Mouse (Mus musculus) liver, postnatal 0 days (tissue): ENCODE results near the gene Ndrg2. TPM values are rescaled to one million over a fixed set of nuclear protein-coding genes. Genes with fewer than 3 reads are reported as not detected.

ENCODE experiments used
- ATAC-seq: fragments of 200-750 bp; cut with Nextera tagmentation; 2 replicates; pipeline ENCODE4 v1.8.0; 2017; ENCODE audit warnings: mild to moderate bottlenecking, moderate library complexity
- DNase-seq: peaks from one replicate; pipeline ENCODE4 v3.0.0-alpha.2; 2016
- H3K27ac ChIP-seq: fragments of 300-500 bp; sonication (generic); 2 replicates; pipeline ENCODE4 v1.5.1; 2014; ENCODE audit warnings: antibody characterized with exemption, moderate library complexity, mild to moderate bottlenecking, low read depth
- H3K27me3 ChIP-seq: fragments of 300-500 bp; sonication (generic); 2 replicates; pipeline ENCODE4 v1.6.1; 2014; ENCODE audit warnings: low read length, control low read depth, mixed read lengths; ENCODE audit not compliant: insufficient read depth
- H3K36me3 ChIP-seq: fragments of 300-500 bp; sonication (generic); replicated peaks from 2 replicates; pipeline ENCODE4 v1.6.1; 2014; ENCODE audit warnings: mild to moderate bottlenecking, control low read depth, low read length, moderate library complexity, mixed read lengths; ENCODE audit not compliant: insufficient read depth
- H3K4me1 ChIP-seq: fragments of 300-500 bp; sonication (generic); 2 replicates; pipeline ENCODE4 v1.6.1; 2014; ENCODE audit warnings: antibody characterized with exemption, mild to moderate bottlenecking, control low read depth; ENCODE audit not compliant: insufficient read depth
- H3K4me2 ChIP-seq: fragments of 300-500 bp; sonication (generic); 2 replicates; pipeline ENCODE4 v1.6.1; 2014; ENCODE audit warnings: low read depth, mild to moderate bottlenecking, low read length, moderate library complexity, mixed read lengths
- H3K4me3 ChIP-seq: fragments of 300-500 bp; sonication (generic); 2 replicates; pipeline ENCODE4 v1.5.1; 2014; ENCODE audit warnings: low read depth, low read length
- H3K9ac ChIP-seq: fragments of 300-500 bp; sonication (generic); replicated peaks from 2 replicates; pipeline ENCODE4 v1.6.1; 2014; ENCODE audit warnings: mild to moderate bottlenecking, moderate library complexity
- H3K9me3 ChIP-seq: fragments of 300-500 bp; sonication (generic); 2 replicates; pipeline ENCODE4 v1.6.1; 2016; ENCODE audit warnings: mild to moderate bottlenecking, control low read depth, low read length, mixed read lengths
- CTCF ChIP-seq: sonication (generic); IDR thresholded peaks from 2 replicates; pipeline ENCODE4 v1.5.1; 2016; ENCODE audit warnings: antibody characterized with exemption, low read depth
- EP300 ChIP-seq: IDR thresholded peaks from 2 replicates; pipeline ENCODE4 v1.6.1; 2016; ENCODE audit warnings: antibody characterized with exemption, low read depth, mild to moderate bottlenecking
- WGBS: fragments of 180-500 bp; shearing (Covaris S2); extraction: QIAGEN DNeasy Blood & Tissue Kit; methylation state at CpG from one replicate; pipeline ENCODE4 v1.1.7; 2014; ENCODE audit not compliant: insufficient replicate concordance; 5-methylcytosine and 5-hydroxymethylcytosine counted together
- polyA plus RNA-seq: library from polyadenylated mRNA; unstranded; fragments of >200 nt; fragmentation: Nextera tagmentation; extraction: Ambion mirVana; gene quantifications from 2 replicates; pipeline ENCODE4 v1.2.1, GENCODE M21; 2015

Ndrg2 gene
- polyA plus RNA-seq, 1 experiment from 2014 or later = 346 TPM

DNA sequence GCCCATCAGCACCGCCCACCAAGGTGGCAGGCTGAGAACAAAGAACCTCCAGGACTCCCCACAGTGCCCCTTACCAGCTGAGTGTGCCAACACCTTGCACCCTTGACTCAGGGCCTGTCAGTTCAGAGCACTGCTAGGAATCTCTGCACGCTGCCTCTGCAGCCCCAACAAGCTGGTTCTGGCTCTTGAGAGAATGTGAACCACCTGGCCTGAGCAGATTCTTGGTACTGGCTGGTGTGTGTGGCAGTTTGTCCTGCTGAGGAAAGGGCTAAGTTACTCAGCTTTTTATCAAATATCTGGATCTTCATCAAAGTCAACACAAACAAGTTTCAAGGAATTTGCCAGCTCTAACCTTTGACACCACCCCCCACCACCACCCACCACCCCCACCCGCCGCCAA lies 9.5 kb upstream of the Ndrg2 start:
- TF ChIP-seq EP300 (no peak), CTCF (no peak)
- WGBS = 71% methylated on average over 4 of the region's 4 CpGs
- H3K4me2 ChIP-seq = no peak overlapping the region
- ATAC-seq = no peak
- H3K9me3 ChIP-seq = no peaks in the 10 kb centered on the region
- H3K4me1 ChIP-seq = peaks cover 12% of the 10 kb centered on the region
- no peak overlapping the region for H3K9ac ChIP-seq
- no peaks in the 10 kb centered on the region for H3K27me3 ChIP-seq
- no peak for DNase-seq
- no peaks in the 10 kb centered on the region for H3K36me3 ChIP-seq
- no peak overlapping the region for H3K27ac ChIP-seq
- no peak overlapping the region for H3K4me3 ChIP-seq

DNA sequence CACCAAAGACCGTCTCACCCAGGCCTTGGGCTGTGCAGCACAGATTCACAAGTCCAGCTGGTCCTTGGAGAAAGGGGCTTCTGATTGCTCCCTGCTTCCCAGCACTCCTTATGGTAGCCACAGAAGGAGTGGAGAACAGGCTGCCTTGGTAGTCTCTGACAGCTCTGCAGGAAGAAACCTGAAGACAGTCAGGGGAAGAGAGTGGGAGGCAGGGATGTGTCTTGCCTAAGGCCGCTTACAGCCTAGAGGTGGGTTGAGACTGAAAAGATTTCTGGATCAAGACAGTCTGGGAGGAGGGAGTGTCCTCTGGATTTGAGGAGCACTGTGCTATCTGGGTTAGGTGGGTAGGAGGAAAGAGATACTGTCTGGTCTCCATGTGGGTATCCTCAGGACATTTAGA lies 9.0 kb upstream of the Ndrg2 start:
- Histone ChIP-seq H3K4me1 (peaks cover 12% of the 10 kb centered on the region), H3K9ac (no peak overlapping the region), H3K36me3 (no peaks in the 10 kb centered on the region), H3K4me2 (no peak overlapping the region), H3K27ac (no peak overlapping the region), H3K9me3 (no peaks in the 10 kb centered on the region), H3K27me3 (no peaks in the 10 kb centered on the region), H3K4me3 (no peak overlapping the region)
- no peak for DNase-seq
- 69% methylated on average over 2 of the region's 2 CpGs for WGBS
- TF ChIP-seq CTCF = no peak
- no peak for TF ChIP-seq EP300
- no peak for ATAC-seq

DNA sequence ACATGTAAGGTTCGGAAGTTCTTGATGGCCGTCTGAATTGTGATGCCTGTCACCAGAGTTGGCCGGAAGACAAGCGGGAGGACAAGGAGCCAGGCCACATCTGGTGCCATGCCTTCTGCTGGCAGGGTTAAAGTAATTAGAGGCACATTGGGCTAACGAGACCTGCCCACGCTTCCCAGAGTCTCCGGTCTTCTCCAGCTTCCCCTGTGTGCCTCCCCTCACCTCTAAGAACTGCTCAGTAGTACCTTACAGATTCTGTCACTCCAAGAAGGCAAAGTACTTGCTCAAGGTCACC lies 8.6 kb upstream of the Ndrg2 start, which contains the start of gene Rnase13:
TSS of gene Rnase13 (minus strand) at position 203 of the 295 bp plus-strand sequence.
- no peaks in the 10 kb centered on the region for H3K36me3 ChIP-seq
- no peak within 1 kb of the TSS for H3K4me3 ChIP-seq
- ATAC-seq (no peak), DNase-seq (no peak)
- no peak for TF ChIP-seq EP300
- no peak for TF ChIP-seq CTCF
- H3K9ac ChIP-seq = no peak within 1 kb of the TSS
- peaks cover 12% of the 10 kb centered on the region for H3K4me1 ChIP-seq
- H3K9me3 ChIP-seq = no peaks in the 10 kb centered on the region
- no peak within 1 kb of the TSS for H3K4me2 ChIP-seq
- H3K27ac ChIP-seq = peak within 1 kb of the TSS; percentile 34; the same call in 1 of the 2 replicates
- no peaks in the 10 kb centered on the region for H3K27me3 ChIP-seq
- 84% methylated on average over 7 of the region's 7 CpGs for WGBS

DNA sequence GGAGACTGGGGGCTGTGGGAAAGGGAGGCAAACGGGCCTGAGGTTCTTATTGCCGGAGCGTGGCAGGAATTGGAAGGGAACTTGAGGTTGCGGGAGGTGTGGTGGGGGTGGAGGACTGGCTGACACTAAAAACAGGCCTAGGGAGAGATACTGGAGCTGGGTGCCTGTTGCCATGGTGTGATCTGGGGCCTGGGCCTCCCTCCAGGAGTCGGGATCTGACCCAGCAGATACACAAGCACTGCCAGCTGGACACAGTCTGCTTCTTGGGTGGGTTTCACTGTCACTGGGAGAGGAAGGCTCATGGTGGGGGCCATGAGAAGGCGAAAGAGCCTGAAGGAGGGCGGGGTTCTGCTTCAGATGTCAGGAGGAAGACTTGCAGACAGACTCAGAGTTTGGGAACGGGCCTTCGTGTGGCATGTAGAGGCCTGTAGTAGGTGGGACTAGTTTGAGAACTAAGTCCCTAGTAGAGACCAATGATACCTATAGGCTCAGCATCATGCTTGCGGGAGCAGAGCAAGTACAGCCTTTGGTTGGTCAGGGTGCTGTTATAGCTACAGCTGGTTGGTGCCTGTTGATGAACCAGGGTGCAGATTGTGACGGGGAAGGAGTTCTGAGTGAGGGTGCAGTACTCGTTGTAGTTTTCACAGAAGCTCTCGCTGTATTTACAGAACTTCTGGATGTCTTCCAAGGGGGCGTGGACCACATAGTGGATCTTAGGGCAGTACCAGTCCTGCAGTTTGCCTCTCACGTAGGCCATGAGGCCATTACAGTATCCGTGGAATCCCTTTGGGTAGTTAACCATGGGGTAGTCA lies 8.0 kb upstream of the Ndrg2 start:
- H3K9me3 ChIP-seq = no peaks in the 10 kb centered on the region
- no peaks in the 10 kb centered on the region for H3K36me3 ChIP-seq
- H3K4me3 ChIP-seq = no peak overlapping the region
- H3K4me2 ChIP-seq = no peak overlapping the region
- 68% methylated on average over 16 of the region's 16 CpGs for WGBS
- ATAC-seq (no peak), DNase-seq (no peak)
- TF ChIP-seq EP300 (no peak), CTCF (no peak)
- no peaks in the 10 kb centered on the region for H3K27me3 ChIP-seq
- peaks cover 12% of the 10 kb centered on the region for H3K4me1 ChIP-seq
- H3K27ac ChIP-seq = peak overlapping the region; percentile 34; the same call in 1 of the 2 replicates
- H3K9ac ChIP-seq = no peak overlapping the region

DNA sequence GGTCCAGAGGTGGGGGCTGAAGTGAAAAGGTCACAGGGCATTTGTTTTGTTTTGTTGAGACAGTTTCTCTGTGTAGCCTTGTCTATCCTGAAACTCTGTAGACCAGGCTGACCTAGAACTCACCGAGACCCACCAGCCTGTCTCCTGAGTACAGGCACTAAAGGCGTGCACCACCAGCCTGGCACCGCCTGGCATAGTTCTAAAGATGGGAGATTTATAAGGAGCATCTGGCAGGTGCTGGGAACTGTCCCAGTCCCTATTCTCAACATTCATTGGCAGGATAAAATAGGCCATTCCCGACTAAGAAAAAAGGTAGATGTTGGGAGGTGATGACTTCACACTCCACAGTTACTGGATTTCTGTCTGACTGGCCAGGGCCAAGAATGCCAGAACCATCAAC lies 5.0 kb upstream of the Ndrg2 start:
- Histone ChIP-seq H3K4me1 (peaks cover 21% of the 10 kb centered on the region), H3K4me2 (no peak overlapping the region), H3K27me3 (no peaks in the 10 kb centered on the region), H3K4me3 (no peak overlapping the region), H3K9ac (no peak overlapping the region), H3K27ac (no peak overlapping the region), H3K36me3 (no peaks in the 10 kb centered on the region), H3K9me3 (no peaks in the 10 kb centered on the region)
- no peak for TF ChIP-seq EP300
- no peak for TF ChIP-seq CTCF
- DNase-seq = no peak
- ATAC-seq = no peak
- 75% methylated on average over 4 of the region's 4 CpGs for WGBS

DNA sequence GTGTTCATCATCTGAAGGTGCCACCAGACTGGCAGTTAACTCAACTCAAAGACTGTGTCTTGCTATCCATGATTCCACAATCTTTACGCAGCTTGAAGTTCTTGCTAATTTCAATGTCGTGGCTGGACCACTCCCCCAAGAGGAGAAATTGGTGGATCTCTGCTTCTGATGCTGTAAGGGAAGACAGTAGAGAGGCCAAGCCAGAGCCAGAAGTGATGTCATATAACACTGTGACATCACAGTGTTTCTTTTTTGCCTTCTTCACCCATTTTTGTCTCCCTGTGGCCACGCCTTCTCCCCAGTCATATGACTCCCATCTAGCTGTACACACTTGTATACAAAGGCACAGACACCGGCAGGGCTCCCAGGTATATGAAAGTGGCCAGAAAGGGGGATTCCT lies 4.2 kb upstream of the Ndrg2 start, which contains the start of gene Tppp2:
TSS of gene Tppp2 (plus strand) at position 301 of the 400 bp plus-strand sequence.
- Histone ChIP-seq H3K9ac (no peak within 1 kb of the TSS), H3K36me3 (no peaks in the 10 kb centered on the region), H3K9me3 (no peaks in the 10 kb centered on the region), H3K4me3 (no peak within 1 kb of the TSS), H3K4me2 (no peak within 1 kb of the TSS), H3K27ac (no peak within 1 kb of the TSS), H3K4me1 (peaks cover 29% of the 10 kb centered on the region), H3K27me3 (peaks cover 4% of the 10 kb centered on the region; the same call in 1 of the 2 replicates)
- TF ChIP-seq CTCF (no peak), EP300 (no peak)
- 83% methylated on average over 4 of the region's 4 CpGs for WGBS
- no peak for ATAC-seq
- DNase-seq = no peak
